Mouse (Mus musculus) embryonic facial prominence, embryonic 14.5 days (tissue): ENCODE results near the gene Bri3bp. TPM values are rescaled to one million over a fixed set of nuclear protein-coding genes. Genes with fewer than 3 reads are reported as not detected.
"Not testable (repeated sequence)": the region's sequence is repeated elsewhere in the genome, so short reads cannot be mapped to it uniquely, and the experiment has no call there.

Experiments
- ATAC-seq: fragments of 200-750 bp; cut with Nextera tagmentation; 2 replicates; pipeline ENCODE4 v1.8.0; 2017; ENCODE audit warnings: low read depth, moderate number of reproducible peaks, moderate TSS enrichment
- DNase-seq: peaks from one replicate; pipeline ENCODE4 v3.0.0-alpha.2; 2015; ENCODE audit warnings: low spot score
- H3K27ac ChIP-seq: fragments of 300-500 bp; sonication (generic); replicated peaks from 2 replicates; pipeline ENCODE4 v1.5.1; 2014; ENCODE audit warnings: low read depth, mild to moderate bottlenecking, low read length, moderate library complexity
- H3K27me3 ChIP-seq: fragments of 300-500 bp; sonication (generic); replicated peaks from 2 replicates; pipeline ENCODE4 v1.6.1; 2014; ENCODE audit warnings: low read length; ENCODE audit not compliant: control insufficient read depth, insufficient read depth
- H3K36me3 ChIP-seq: fragments of 300-500 bp; sonication (generic); 2 replicates; pipeline ENCODE4 v1.6.1; 2014; ENCODE audit warnings: low read length, mixed read lengths; ENCODE audit not compliant: control insufficient read depth, insufficient read depth
- H3K4me1 ChIP-seq: fragments of 300-500 bp; sonication (generic); 2 replicates; pipeline ENCODE4 v1.6.1; 2014; ENCODE audit warnings: antibody characterized with exemption, low read length; ENCODE audit not compliant: control insufficient read depth, insufficient read depth
- H3K4me2 ChIP-seq: fragments of 300-500 bp; sonication (generic); 2 replicates; pipeline ENCODE4 v1.6.1; 2014; ENCODE audit warnings: low read depth, mild to moderate bottlenecking, low read length, moderate library complexity, mixed read lengths
- H3K4me3 ChIP-seq: fragments of 300-500 bp; sonication (generic); 2 replicates; pipeline ENCODE4 v1.5.1; 2014; ENCODE audit warnings: low read depth, mild to moderate bottlenecking, low read length
- H3K9ac ChIP-seq: fragments of 300-500 bp; sonication (generic); 2 replicates; pipeline ENCODE4 v1.6.1; 2014; ENCODE audit warnings: low read depth, mild to moderate bottlenecking, low read length, moderate library complexity, mixed read lengths
- H3K9me3 ChIP-seq: fragments of 300-500 bp; sonication (generic); 2 replicates; pipeline ENCODE4 v1.6.1; 2016; ENCODE audit warnings: low read length; ENCODE audit not compliant: control insufficient read depth
- WGBS: fragments of 180-500 bp; shearing (Covaris S2); extraction: QIAGEN DNeasy Blood & Tissue Kit; methylation state at CpG from one replicate; pipeline ENCODE4 v1.1.7; 2014; 5-methylcytosine and 5-hydroxymethylcytosine counted together
- polyA plus RNA-seq: library from polyadenylated mRNA; unstranded; fragments of >200 nt; fragmentation: Nextera tagmentation; extraction: Ambion mirVana; gene quantifications from 2 replicates; pipeline ENCODE4 v1.2.1, GENCODE M21; 2014

The Bri3bp gene
- 28.8 and 29.3 TPM in 2 replicates for polyA plus RNA-seq

DNA sequence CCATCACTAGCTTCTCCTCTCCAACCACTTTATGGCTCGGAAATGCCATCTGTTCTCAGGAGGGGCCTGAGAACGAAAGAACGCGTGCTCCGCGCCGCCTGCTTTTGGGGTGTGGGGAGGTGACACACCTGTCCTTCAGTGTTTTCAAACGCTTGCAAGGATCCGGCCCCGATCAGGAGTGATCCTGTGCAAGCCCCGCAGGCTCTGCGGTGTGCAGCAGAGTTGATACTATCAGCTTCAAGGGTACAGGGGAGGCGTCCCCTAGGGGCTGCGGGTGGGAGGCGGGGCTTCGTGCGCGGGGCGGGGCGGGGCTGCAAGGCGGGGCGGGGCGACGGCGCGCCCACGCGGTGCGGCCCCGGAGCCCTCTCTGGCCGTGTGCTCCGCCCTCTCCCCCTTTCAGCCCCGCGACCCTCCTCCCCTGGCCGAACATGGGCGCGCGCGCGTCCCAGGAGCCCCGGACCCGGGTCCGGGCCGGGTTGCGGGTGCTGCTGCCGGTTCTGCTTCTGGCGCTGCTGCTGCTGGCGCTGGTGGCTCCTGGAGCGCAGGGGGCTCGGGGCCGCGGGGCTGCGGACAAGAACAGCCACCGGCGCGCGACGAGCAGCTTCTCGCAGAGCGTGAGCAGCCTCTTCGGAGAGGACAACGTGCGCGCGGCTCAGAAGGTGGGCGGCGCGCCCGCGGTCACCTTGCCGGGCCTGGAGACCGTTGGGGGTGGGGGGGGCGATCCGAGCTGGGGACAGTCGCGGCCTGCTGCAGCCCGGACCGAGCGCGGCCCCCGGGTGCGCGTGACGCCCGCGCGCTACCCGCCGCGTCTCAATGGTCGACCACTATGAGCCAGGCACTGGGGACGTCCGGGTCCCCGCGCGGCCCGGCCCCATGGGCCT is at the start of gene Bri3bp:
Gene Bri3bp (plus strand): TSS at position 335 of the 881 bp plus-strand sequence.
- ATAC-seq (peak; percentile 93), DNase-seq (peak; percentile 82)
- Histone ChIP-seq H3K4me2 (peak within 1 kb of the TSS; percentile 89), H3K9ac (peak within 1 kb of the TSS; percentile 89), H3K9me3 (no peaks in the 10 kb centered on the region), H3K4me3 (peak within 1 kb of the TSS; percentile 94), H3K27me3 (no peaks in the 10 kb centered on the region), H3K27ac (peak within 1 kb of the TSS; percentile 67), H3K4me1 (peaks cover 4% of the 10 kb centered on the region), H3K36me3 (no peaks in the 10 kb centered on the region)
- WGBS: under 1% methylated on average over 18 of the region's 97 CpGs

DNA sequence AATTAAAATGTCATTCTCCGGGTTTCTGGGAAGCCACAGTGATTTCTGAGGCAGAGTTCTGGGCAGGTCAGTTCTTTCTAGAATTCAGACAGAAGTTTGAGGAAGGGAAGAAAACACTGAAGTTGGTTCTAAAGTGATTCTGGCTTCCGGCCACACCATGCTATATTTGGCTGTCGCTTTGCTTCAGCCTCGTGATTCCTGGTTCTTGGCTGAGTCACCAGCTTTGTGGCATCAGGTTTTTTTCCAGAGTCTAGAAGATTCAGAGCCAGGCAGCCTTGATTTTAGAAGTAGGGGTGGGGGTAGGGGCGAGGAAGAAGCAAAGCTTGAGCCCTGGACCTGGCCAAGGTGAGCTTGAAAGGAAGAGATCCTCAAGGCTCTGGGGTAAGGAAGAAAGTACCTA is 49.8 kb upstream of the Bri3bp start:
- H3K27ac ChIP-seq: peak overlapping the region; percentile 3; the same call in 1 of the 2 replicates
- ATAC-seq: no peak
- H3K4me1 ChIP-seq: peaks cover 29% of the 10 kb centered on the region
- WGBS: 71% methylated on average over 5 of the region's 5 CpGs
- no peak overlapping the region for H3K4me3 ChIP-seq
- H3K9ac ChIP-seq: no peak overlapping the region
- peaks cover 6% of the 10 kb centered on the region for H3K36me3 ChIP-seq
- peak; percentile 74 for DNase-seq
- H3K9me3 ChIP-seq: no peaks in the 10 kb centered on the region
- H3K27me3 ChIP-seq: no peaks in the 10 kb centered on the region
- no peak overlapping the region; the same call in 1 of the 2 replicates for H3K4me2 ChIP-seq

DNA sequence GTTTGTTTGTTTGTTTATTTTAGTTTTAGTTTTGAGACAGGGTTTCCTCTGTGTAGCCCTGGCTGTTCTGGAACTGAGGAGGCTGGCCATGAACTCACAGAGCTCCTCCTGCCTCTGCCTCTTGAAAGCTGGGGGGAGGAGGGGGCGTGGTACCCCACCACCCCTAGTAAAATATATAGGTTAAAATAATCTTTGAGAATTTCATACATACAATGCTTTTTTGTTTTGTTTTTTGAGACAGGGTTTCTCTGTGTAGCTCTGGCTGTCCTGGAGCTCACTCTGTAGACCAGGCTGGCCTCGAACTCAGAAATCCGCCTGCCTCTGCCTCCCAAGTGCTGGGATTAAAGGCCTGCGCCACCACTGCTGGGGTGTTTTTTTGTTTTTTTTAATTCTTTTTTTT is 49.2 kb upstream of the Bri3bp start:
- H3K4me2 ChIP-seq: 0 out of 2 replicates have a peak overlapping the region, but pooled peaks have one; percentile 80
- peak overlapping the region; percentile 99 for H3K27ac ChIP-seq
- 93% methylated on average over 4 of the region's 4 CpGs for WGBS
- H3K4me3 ChIP-seq, H3K27me3 ChIP-seq, H3K36me3 ChIP-seq, H3K9ac ChIP-seq, H3K9me3 ChIP-seq, ATAC-seq, DNase-seq: not testable (repeated sequence)
- H3K4me1 ChIP-seq: peaks cover 29% of the 10 kb centered on the region

DNA sequence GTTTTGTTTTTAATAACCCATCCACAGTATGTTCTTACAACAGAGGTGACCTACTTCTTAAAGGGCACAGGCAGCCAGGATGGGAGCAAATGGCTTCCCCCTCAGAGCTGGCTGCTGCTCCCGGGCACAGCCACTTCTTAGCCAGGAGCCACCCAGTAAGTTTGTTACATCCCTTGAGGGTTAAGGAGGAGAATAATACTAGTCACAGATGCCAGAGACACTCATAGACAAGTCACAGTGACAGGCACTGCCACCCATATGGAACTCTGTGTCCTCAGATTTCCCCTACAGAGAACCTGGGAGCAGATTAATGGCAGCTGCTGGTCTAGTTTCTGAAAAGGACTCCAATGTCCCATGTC is 48.8 kb upstream of the Bri3bp start:
- 33% methylated on average over 1 of the region's 1 CpGs for WGBS

DNA sequence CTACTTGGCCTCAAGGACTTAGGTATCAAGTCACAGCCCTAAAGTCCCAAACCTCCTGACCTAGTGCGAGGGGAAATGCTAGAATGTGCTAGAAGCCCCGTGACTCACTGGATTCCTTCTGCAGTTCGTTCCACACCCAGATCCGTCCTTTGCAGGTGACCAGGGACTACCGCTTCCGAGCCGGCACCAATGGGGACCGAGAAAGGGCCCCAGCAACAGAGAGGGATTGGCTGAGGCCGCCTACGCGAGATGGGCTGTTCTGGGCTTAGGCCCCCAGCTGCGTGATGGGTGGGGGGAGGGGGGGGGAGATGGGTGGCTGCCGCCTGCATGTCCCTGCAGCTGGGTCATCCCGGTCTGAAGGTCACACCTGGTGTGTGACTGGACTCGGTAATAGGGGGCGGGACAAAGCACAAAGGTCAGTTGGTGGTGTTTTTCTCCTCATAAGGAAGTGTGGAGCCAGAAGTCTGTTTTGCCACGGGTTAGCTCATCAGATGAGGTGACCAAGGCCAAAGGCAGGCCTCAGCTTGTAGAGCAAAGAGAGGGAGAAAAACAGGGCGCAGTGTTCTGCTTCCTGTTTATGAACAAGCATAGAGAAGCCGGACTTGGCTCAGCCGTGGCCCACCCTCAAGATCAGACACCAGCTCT is 48.3 kb upstream of the Bri3bp start:
- ATAC-seq: peak; percentile 94
- H3K9ac ChIP-seq: peak overlapping the region; percentile 68
- H3K9me3 ChIP-seq: no peaks in the 10 kb centered on the region
- H3K4me2 ChIP-seq: peak overlapping the region; percentile 80
- peak; percentile 99 for DNase-seq
- peak overlapping the region; percentile 99 for H3K27ac ChIP-seq
- peak overlapping the region; percentile 41 for H3K4me3 ChIP-seq
- H3K4me1 ChIP-seq: peaks cover 28% of the 10 kb centered on the region
- peaks cover 5% of the 10 kb centered on the region for H3K36me3 ChIP-seq
- H3K27me3 ChIP-seq: no peaks in the 10 kb centered on the region
- WGBS: under 1% methylated on average over 20 of the region's 20 CpGs

More for the DNA sequence above, 48.8 kb upstream of the Bri3bp start:
- H3K4me1 ChIP-seq: peaks cover 29% of the 10 kb centered on the region
- H3K9me3 ChIP-seq: no peaks in the 10 kb centered on the region
- peak overlapping the region; percentile 80 for H3K4me2 ChIP-seq
- H3K27me3 ChIP-seq: no peaks in the 10 kb centered on the region
- ATAC-seq (peak; percentile 2), DNase-seq (no peak)
- H3K4me3 ChIP-seq: peak overlapping the region; percentile 12; the same call in 1 of the 2 replicates
- H3K9ac ChIP-seq: peak overlapping the region; percentile 68
- peaks cover 6% of the 10 kb centered on the region for H3K36me3 ChIP-seq
- H3K27ac ChIP-seq: peak overlapping the region; percentile 99

DNA sequence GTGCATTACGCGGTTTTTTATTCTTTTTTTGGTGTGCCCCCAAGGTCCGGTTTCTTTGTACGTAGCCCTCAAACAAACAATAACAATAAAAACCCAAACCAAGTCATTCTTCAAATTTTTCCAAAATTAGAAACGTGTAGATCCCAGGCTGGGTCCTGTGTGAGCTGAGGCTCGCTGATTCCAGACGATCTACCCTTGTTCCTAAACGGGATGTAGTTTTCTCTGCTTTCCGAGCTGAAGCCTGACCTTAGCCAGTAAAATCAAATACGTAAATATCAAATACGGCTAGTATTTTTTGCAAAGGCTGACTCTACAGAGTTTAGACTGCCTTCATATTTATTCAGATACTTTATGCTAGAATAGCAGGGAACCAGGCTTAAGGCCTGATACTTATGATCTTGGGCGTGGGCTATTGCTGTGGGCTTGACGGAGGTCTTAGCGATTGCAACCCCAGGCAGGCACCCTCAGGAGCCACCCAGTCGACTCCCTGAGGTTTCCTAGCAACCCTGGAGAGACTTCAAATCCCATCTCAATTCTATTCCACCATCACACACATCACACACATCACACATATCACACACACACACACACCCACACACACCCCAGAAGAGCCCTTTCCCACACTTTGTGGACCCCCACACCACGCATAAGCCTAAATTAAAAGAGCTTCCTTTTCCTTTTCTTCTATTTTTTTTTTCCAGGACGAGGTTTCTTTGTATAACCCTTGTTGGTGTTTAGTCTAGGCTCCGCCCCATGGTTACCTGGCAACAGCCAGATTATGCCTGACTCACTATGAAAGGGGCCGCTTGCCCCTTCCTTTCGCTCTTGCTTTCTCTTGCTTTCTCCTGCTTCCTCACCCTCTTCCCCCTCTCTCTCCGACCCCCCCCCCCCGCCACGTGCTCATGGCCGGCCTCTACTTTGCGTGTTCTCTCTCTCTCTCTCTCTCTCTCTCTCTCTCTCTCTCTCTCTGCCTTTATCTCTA is 47.5 kb upstream of the Bri3bp start:
- Histone ChIP-seq H3K27me3 (no peaks in the 10 kb centered on the region), H3K36me3 (no peaks in the 10 kb centered on the region), H3K4me2 (peak overlapping the region; percentile 80), H3K9ac (peak overlapping the region; percentile 68), H3K4me3 (peak overlapping the region; percentile 41), H3K4me1 (peaks cover 26% of the 10 kb centered on the region), H3K27ac (peak overlapping the region; percentile 99), H3K9me3 (no peaks in the 10 kb centered on the region)
- ATAC-seq (peak; percentile 64), DNase-seq (peak; percentile 97)
- WGBS: 10% methylated on average over 23 of the region's 25 CpGs

DNA sequence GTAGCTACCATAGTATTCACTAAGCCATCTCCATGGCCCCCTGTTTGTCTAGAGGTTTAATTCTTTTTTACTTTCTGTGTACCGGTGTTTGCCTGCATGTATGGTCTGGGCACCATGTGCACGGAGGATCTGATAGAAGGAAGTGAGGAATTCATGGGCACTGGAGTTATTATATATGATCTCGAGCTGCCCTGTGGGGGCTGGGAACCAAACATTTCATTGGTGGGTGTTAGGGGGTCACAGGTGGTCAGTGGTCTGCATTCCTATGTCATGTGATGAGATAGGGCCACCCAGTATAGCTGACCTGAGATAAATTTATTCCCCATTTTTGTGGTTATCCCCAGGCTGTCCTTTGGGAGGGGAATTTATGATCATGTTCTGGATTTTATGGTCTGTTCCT is 46.4 kb upstream of the Bri3bp start:
- Histone ChIP-seq H3K27me3 (no peaks in the 10 kb centered on the region), H3K27ac (peak overlapping the region; percentile 99), H3K4me1 (peaks cover 26% of the 10 kb centered on the region), H3K4me3 (0 out of 2 replicates have a peak overlapping the region, but pooled peaks have one; percentile 41), H3K9me3 (no peaks in the 10 kb centered on the region), H3K9ac (peak overlapping the region; percentile 54), H3K4me2 (peak overlapping the region; percentile 80; the same call in 1 of the 2 replicates), H3K36me3 (no peaks in the 10 kb centered on the region)
- 48% methylated on average over 3 of the region's 3 CpGs for WGBS
- no peak for DNase-seq
- no peak for ATAC-seq

DNA sequence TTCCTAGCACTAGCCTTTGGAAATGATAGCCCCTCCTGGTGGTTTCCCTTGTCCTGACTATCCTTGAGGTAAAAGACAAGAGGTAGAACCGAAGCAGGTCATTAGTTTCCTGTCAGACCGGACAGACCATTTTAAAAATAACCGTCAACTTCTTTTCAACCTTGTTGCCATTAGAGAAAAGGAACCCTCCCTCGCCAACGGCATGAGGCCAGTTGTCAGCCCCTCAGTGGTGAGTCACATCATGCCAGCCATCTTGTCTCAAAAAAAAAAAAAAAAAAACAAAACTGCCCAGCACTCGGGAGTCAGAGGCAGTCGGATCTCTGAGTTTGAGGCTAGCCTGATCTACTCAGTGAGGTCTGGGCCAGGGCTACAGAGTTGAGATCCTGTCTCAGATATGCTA is 40.5 kb upstream of the Bri3bp start:
- Histone ChIP-seq H3K9ac (no peak overlapping the region), H3K4me3 (no peak overlapping the region), H3K36me3 (no peaks in the 10 kb centered on the region), H3K9me3 (no peaks in the 10 kb centered on the region), H3K27ac (no peak overlapping the region), H3K4me1 (no peaks in the 10 kb centered on the region), H3K27me3 (no peaks in the 10 kb centered on the region; the same call in 1 of the 2 replicates), H3K4me2 (no peak overlapping the region)
- ATAC-seq (no peak), DNase-seq (no peak)
- WGBS: 37% methylated on average over 7 of the region's 7 CpGs
